Mouse (Mus musculus): ENCODE data around the gene Tshr. TPM values are rescaled to one million over a fixed set of nuclear protein-coding genes. Genes with fewer than 3 reads are reported as not detected.
"Not testable (repeated sequence)": the region's sequence is repeated elsewhere in the genome, so short reads cannot be mapped to it uniquely, and the experiment has no call there.

The Tshr gene
- polyA plus RNA-seq, 1 experiment from 2014 or later, result 0.13 TPM

- H3K9ac ChIP-seq, result no peak overlapping the region
- DNase-seq, result no peak
- ATAC-seq (ENCODE audit: low read depth), result no peak
- no peaks in the 10 kb centered on the region for H3K9me3 ChIP-seq (replicated peaks)
- H3K4me2 ChIP-seq, result no peak overlapping the region
- peaks cover 89% of the 10 kb centered on the region for H3K36me3 ChIP-seq
- H3K4me1 ChIP-seq (replicated peaks), result peaks cover 19% of the 10 kb centered on the region
- no peak overlapping the region for H3K4me3 ChIP-seq (replicated peaks)
- no peaks in the 10 kb centered on the region for H3K27me3 ChIP-seq
- 65% methylated on average over 3 of the region's 3 CpGs for WGBS (ENCODE audit: insufficient replicate concordance)
- H3K27ac ChIP-seq, result no peak overlapping the region
Observed at GRCm38 (mm10) chr12:91569255-91569654, 184.9 kb downstream of the Tshr start.

- ATAC-seq (ENCODE audit: low read depth) (no peak), DNase-seq (no peak)
- no peak overlapping the region for H3K4me2 ChIP-seq
- 88% methylated on average over 2 of the region's 2 CpGs for WGBS (ENCODE audit: insufficient replicate concordance)
- H3K4me1 ChIP-seq (replicated peaks), result peaks cover 18% of the 10 kb centered on the region
- H3K27ac ChIP-seq, result no peak overlapping the region
- peaks cover 85% of the 10 kb centered on the region for H3K36me3 ChIP-seq
- H3K27me3 ChIP-seq, result no peaks in the 10 kb centered on the region
- no peak overlapping the region for H3K4me3 ChIP-seq (replicated peaks)
- no peak overlapping the region for H3K9ac ChIP-seq
- H3K9me3 ChIP-seq (replicated peaks), result no peaks in the 10 kb centered on the region
Observed at GRCm38 (mm10) chr12:91571708-91572107, 187.3 kb downstream of the Tshr start.

GRCm38 (mm10) chr12:91579665-91580064 is 195.3 kb downstream of the Tshr start:
- Histone ChIP-seq H3K9me3 (replicated peaks) (no peaks in the 10 kb centered on the region), H3K4me2 (no peak overlapping the region), H3K9ac (no peak overlapping the region), H3K4me1 (replicated peaks) (peaks cover 39% of the 10 kb centered on the region), H3K27me3 (no peaks in the 10 kb centered on the region), H3K4me3 (replicated peaks) (no peak overlapping the region), H3K27ac (no peak overlapping the region), H3K36me3 (peaks cover 79% of the 10 kb centered on the region)
- ATAC-seq (ENCODE audit: low read depth) (peak; percentile 62; the same call in 1 of the 2 replicates), DNase-seq (no peak)
- WGBS (ENCODE audit: insufficient replicate concordance), result 61% methylated on average over 2 of the region's 2 CpGs

GRCm38 (mm10) chr12:91581204-91582070 is 197.1 kb downstream of the Tshr start:
- Histone ChIP-seq H3K4me1 (replicated peaks) (peaks cover 41% of the 10 kb centered on the region), H3K27ac (no peak overlapping the region), H3K27me3 (no peaks in the 10 kb centered on the region), H3K9ac (no peak overlapping the region), H3K36me3 (peaks cover 79% of the 10 kb centered on the region), H3K4me2 (0 out of 2 replicates have a peak overlapping the region, but pooled peaks have one; percentile 3), H3K9me3 (replicated peaks) (no peaks in the 10 kb centered on the region), H3K4me3 (replicated peaks) (no peak overlapping the region)
- DNase-seq (no peak), ATAC-seq (ENCODE audit: low read depth) (no peak)
- 84% methylated on average over 6 of the region's 6 CpGs for WGBS (ENCODE audit: insufficient replicate concordance)

GRCm38 (mm10) chr12:91582362-91583002 is 198.1 kb downstream of the Tshr start:
- no peak overlapping the region for H3K4me3 ChIP-seq (replicated peaks)
- H3K9me3 ChIP-seq (replicated peaks), result no peaks in the 10 kb centered on the region
- 63% methylated on average over 6 of the region's 6 CpGs for WGBS (ENCODE audit: insufficient replicate concordance)
- ATAC-seq (ENCODE audit: low read depth) (no peak), DNase-seq (no peak)
- H3K36me3 ChIP-seq, result peaks cover 70% of the 10 kb centered on the region
- no peaks in the 10 kb centered on the region for H3K27me3 ChIP-seq
- no peak overlapping the region for H3K27ac ChIP-seq
- H3K9ac ChIP-seq, result no peak overlapping the region
- no peak overlapping the region for H3K4me2 ChIP-seq
- peaks cover 49% of the 10 kb centered on the region for H3K4me1 ChIP-seq (replicated peaks)

- WGBS (ENCODE audit: insufficient replicate concordance), result 85% methylated on average over 6 of the region's 6 CpGs
- Histone ChIP-seq H3K4me3 (replicated peaks) (no peak overlapping the region), H3K27ac (no peak overlapping the region), H3K4me2 (no peak overlapping the region), H3K4me1 (replicated peaks) (peaks cover 52% of the 10 kb centered on the region), H3K36me3 (peaks cover 62% of the 10 kb centered on the region), H3K9ac (no peak overlapping the region), H3K27me3 (no peaks in the 10 kb centered on the region), H3K9me3 (replicated peaks) (no peaks in the 10 kb centered on the region)
- DNase-seq, result no peak
- no peak for ATAC-seq (ENCODE audit: low read depth)
Observed at GRCm38 (mm10) chr12:91583409-91583808, 199.0 kb downstream of the Tshr start.

- Histone ChIP-seq H3K4me2 (no peak overlapping the region), H3K4me3 (replicated peaks) (no peak overlapping the region), H3K4me1 (replicated peaks) (peaks cover 45% of the 10 kb centered on the region), H3K9ac (no peak overlapping the region), H3K27me3 (no peaks in the 10 kb centered on the region), H3K27ac (no peak overlapping the region), H3K36me3 (peaks cover 49% of the 10 kb centered on the region), H3K9me3 (replicated peaks) (no peaks in the 10 kb centered on the region)
- 77% methylated on average over 3 of the region's 3 CpGs for WGBS (ENCODE audit: insufficient replicate concordance)
- DNase-seq (no peak), ATAC-seq (ENCODE audit: low read depth) (no peak)
Observed at GRCm38 (mm10) chr12:91585206-91585605, 200.8 kb downstream of the Tshr start.

GRCm38 (mm10) chr12:91585815-91586214 is 201.5 kb downstream of the Tshr start:
- H3K4me3 ChIP-seq (replicated peaks); ATAC-seq (ENCODE audit: low read depth); H3K27ac ChIP-seq; DNase-seq; H3K9me3 ChIP-seq (replicated peaks); H3K9ac ChIP-seq; H3K4me2 ChIP-seq; H3K27me3 ChIP-seq: not testable (repeated sequence)
- peaks cover 45% of the 10 kb centered on the region for H3K36me3 ChIP-seq
- peaks cover 43% of the 10 kb centered on the region for H3K4me1 ChIP-seq (replicated peaks)
- whole genome bisulfite sequencing (ENCODE audit: insufficient replicate concordance), result 86% methylated on average over 4 of the region's 4 CpGs

GRCm38 (mm10) chr12:91587077-91587476 is 202.7 kb downstream of the Tshr start:
- H3K27ac ChIP-seq, result no peak overlapping the region
- H3K4me3 ChIP-seq (replicated peaks), result peak overlapping the region; percentile 95
- H3K27me3 ChIP-seq, result no peaks in the 10 kb centered on the region
- H3K9me3 ChIP-seq (replicated peaks), result no peaks in the 10 kb centered on the region
- peaks cover 40% of the 10 kb centered on the region for H3K4me1 ChIP-seq (replicated peaks)
- ATAC-seq (ENCODE audit: low read depth), result no peak
- peak overlapping the region; percentile 72 for H3K4me2 ChIP-seq
- peak overlapping the region; percentile 100 for H3K9ac ChIP-seq
- 51% methylated on average over 3 of the region's 3 CpGs for WGBS (ENCODE audit: insufficient replicate concordance)
- peaks cover 36% of the 10 kb centered on the region for H3K36me3 ChIP-seq
- DNase-seq, result no peak

GRCm38 (mm10) chr12:91587491-91588033 is 203.2 kb downstream of the Tshr start:
- H3K27ac ChIP-seq, result peak overlapping the region; percentile 100; the same call in 1 of the 2 replicates

GRCm38 (mm10) chr12:91588176-91588669 is 203.9 kb downstream of the Tshr start:
- H3K4me3 ChIP-seq (replicated peaks), result peak overlapping the region; percentile 95
- peak overlapping the region; percentile 100 for H3K27ac ChIP-seq
- H3K9me3 ChIP-seq (replicated peaks), result no peaks in the 10 kb centered on the region
- DNase-seq (peak; percentile 77), ATAC-seq (ENCODE audit: low read depth) (peak; percentile 71)
- H3K27me3 ChIP-seq, result no peaks in the 10 kb centered on the region
- WGBS (ENCODE audit: insufficient replicate concordance), result under 1% methylated on average over 32 of the region's 32 CpGs
- peak overlapping the region; percentile 100 for H3K9ac ChIP-seq
- peak overlapping the region; percentile 72 for H3K4me2 ChIP-seq
- peaks cover 26% of the 10 kb centered on the region for H3K36me3 ChIP-seq
- peaks cover 29% of the 10 kb centered on the region for H3K4me1 ChIP-seq (replicated peaks)

More at GRCm38 (mm10) chr12:91587491-91588033, 203.2 kb downstream of the Tshr start:
- DNase-seq (no peak), ATAC-seq (ENCODE audit: low read depth) (no peak)
- Histone ChIP-seq H3K36me3 (peaks cover 32% of the 10 kb centered on the region), H3K4me1 (replicated peaks) (peaks cover 35% of the 10 kb centered on the region), H3K9me3 (replicated peaks) (no peaks in the 10 kb centered on the region), H3K4me2 (peak overlapping the region; percentile 72), H3K9ac (peak overlapping the region; percentile 100), H3K27me3 (no peaks in the 10 kb centered on the region), H3K4me3 (replicated peaks) (peak overlapping the region; percentile 95)
- 11% methylated on average over 5 of the region's 5 CpGs for whole genome bisulfite sequencing (ENCODE audit: insufficient replicate concordance)
